Mouse (Mus musculus) ES-E14 (cell line): ENCODE results near the gene Ski.

Source experiments
- CHD2 ChIP-seq: IDR thresholded peaks from 2 replicates; pipeline ENCODE4 v1.6.1; 2014; ENCODE audit warnings: mild to moderate bottlenecking, low read depth, low read length, inconsistent platforms
- ZNF384 ChIP-seq: IDR thresholded peaks from 2 replicates; pipeline ENCODE4 v1.6.1; 2012; ENCODE audit warnings: low read depth, low read length, inconsistent platforms

DNA sequence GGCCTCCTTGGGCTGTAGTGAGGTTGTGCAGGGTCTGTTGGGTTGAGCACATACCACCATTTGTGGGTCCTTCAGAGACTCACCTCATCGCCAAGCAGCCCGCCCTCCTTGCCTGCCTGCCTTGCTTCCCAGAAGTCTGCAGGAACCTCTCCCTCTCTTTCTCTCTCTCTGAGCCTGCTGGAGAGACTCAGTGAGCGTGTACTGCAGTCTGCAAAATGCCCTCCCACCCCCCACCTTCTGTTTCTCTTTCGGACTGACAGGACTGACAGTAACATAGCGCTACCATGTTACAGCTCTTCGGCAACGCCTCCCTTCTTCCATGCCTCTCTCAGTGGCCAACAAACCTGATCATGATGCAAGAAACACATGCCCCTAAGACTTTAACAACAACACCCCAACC is 32.1 kb downstream of the Ski start:
- TF ChIP-seq ZNF384 (no peak), CHD2 (no peak)
